Mouse (Mus musculus): ENCODE measurements around the gene 2900011O08Rik.
"Not testable (repeated sequence)": the region's sequence is repeated elsewhere in the genome, so short reads cannot be mapped to it uniquely, and the experiment has no call there.

Gene 2900011O08Rik

DNA sequence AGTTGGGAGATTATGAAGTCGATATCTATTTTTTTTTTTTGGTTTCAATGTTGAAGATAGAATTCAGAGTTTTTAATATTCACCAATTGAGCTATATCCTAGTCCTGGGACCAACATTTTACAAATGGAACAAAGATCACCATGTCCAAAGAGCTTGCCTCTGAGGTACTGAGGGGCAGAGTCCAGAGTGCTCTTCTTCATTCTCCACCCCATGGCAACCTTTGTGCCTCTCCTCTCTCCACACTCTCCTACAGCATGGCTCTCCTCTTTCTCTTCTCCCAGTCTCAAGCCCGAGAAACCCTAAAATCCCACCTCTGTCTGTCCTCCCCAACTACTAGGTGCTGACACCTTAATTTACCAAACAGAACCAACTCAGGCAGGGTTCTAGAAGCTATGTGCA is 18.3 kb downstream of the 2900011O08Rik start:
- DNase-seq (ENCODE audit: low spot score), result no peak

DNA sequence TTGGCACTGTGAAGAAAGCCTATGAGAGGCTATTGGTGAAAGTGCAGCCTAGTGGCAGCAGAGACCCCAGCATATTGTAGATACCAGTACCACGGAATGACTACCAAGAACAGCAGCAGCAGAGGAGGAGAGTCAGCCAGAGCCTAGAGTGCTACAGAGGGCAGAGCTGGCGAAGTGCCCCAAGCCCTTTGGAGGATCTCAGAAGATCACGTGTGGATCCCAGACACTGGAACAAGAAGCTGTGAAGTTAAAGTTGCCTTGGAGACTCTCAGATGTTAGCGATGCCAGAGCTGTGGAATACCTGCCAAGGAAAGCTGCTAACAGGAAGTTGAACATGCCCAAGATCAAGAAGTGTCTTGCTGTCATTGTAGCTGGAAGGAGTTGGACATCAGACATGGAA is 18.9 kb downstream of the 2900011O08Rik start:
- DNase-seq (ENCODE audit: low spot score), result no peak

DNA sequence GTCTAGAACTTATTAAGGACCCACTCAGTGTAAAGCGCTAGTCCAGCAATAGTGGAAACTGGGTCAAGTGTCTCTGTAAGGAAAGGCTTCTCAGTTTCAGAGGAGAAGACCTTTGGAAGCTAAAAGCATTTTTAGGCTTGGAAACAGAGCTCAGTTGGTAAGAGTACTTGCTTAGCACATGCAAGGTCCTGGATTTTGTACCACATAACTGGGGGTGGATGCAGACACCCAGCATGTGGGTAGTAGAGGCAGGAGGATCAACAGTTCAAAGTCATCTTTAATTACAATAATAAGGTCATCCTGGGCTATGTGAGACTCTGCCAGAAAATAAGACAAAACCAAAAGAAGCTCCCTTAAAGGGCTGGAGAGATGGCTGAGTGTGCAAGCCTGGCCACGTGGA is 21.7 kb downstream of the 2900011O08Rik start:
- no peak for DNase-seq (ENCODE audit: low spot score)

DNA sequence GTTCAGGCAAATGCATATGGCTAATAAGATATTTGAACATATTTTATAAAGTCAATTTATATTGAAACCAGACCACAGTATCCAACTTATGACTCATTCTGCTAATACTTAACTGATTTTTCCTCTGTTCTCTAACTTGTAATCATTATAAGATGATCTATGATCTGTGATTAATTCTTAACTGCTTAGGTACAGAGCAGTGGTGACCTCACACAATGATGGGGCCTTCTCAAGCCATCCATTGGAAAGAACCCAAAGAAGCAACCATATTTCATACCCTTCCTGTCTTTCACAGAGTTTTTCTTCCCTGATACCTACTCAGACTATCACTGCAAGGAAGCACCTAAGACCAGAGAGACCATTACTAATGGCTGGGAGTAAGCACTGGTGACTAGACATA is 22.3 kb downstream of the 2900011O08Rik start:
- no peak for DNase-seq (ENCODE audit: low spot score)

DNA sequence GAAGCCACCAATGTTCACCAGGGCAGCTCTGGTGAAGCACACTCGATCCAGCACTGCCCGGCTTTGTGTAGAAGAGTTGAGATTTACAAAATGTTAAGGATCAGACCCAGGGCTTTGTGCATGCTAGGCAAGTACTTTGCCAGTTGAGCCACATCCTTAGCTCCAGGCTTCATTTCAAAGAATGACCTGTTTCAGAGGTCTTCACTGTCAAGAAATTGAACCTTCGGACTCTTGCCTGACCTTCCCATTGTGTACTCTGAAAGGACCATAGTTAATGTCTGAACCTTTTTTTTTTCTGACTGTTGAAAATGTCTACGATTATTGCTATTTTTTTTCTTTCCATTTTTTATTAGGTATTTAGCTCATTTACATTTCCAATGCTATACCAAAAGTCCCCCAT is 23.6 kb downstream of the 2900011O08Rik start:
- no peak for DNase-seq (ENCODE audit: low spot score)

DNA sequence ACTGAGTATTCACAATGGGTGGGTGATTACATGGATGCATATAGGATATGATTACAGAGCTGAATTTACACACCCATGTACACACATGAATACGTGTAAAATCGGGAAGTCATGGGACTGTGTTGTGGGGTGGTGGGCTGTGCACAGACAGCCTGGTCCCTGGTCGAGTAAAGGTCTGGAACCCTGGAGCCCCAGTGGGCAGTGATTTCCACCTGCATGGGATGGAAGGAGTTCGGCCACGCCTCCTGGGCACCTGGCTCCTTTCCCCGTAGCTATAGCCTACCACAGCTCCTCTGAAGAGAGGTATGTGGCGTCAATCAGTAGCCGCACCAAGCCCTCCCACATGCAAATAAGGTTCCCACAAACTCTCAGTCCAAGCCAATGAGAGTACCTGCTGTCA is 30.9 kb downstream of the 2900011O08Rik start:
- no peak for DNase-seq (ENCODE audit: low spot score)

DNA sequence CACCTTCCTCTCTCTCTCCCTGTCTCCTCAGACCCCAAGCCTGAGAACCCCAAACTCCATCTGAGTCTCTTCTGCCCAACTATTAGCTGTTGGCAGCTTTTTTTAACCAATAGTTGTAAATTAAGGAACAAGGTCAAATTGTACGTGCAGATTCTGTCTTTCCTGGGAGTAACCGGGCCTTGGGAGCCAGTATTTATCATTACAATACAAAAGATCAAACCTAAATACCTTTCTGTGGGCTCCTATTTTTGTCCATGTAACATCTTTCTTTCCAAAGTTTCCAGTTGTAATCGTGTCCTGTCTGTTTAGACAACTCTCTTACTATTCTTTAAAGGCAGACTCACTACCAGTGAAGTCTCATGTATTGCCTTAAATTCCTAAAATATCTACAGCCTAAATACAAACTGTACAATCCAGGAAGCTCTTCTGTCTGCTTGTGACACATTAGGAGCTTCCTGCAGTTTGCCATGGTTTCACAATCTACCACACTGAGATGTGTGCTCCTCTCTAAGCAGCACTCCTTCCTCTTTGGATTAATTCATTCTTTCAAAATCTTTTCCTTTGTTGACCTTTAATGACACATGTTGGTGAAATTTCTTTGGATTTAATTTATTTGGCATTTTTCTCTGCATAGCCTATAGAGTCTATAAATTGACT is 34.9 kb downstream of the 2900011O08Rik start:
- no peak for DNase-seq (ENCODE audit: low spot score)

DNA sequence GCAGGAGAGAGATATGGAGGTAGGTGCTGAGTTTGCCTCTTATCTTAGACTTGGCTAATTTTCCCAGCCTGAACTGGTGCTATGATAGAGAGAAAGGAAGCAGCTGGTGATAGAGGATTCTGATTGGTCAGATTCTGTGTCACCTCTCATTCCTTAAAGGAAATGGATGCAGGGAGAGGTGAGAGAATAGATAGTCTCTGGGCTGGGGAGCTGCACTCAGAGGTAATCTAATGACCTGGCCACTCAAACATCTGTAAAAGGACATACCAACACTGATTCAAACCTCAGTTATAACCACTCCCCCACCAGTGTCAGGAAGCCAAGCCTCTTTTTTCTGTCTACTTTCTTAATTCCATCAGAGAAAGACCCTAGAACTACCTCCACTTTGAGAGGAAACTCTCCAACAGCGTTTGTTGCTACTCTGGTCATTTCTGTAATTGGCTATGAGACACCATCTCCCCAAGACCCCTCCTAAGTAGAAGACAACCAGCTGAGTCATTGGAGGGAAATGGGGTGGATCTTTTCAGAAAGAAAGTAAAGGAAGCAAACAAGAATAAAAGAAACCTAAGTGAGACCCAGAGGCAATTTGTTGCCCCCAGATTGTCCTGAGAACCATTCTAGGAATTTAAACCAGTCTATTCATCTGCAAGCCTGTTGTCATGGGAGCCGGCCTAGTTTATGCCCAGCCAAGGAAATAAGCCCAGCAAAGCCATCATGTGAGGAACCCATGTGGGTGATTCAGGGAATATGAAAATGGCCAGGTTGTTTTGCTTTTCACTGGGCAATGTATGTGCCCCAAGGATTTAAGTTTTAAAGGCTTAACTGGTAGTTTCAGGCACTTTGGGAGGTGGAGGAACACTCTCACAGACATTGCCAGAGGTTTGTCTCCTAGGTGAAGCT is 38.9 kb downstream of the 2900011O08Rik start:
- DNase-seq (ENCODE audit: low spot score), result no peak

DNA sequence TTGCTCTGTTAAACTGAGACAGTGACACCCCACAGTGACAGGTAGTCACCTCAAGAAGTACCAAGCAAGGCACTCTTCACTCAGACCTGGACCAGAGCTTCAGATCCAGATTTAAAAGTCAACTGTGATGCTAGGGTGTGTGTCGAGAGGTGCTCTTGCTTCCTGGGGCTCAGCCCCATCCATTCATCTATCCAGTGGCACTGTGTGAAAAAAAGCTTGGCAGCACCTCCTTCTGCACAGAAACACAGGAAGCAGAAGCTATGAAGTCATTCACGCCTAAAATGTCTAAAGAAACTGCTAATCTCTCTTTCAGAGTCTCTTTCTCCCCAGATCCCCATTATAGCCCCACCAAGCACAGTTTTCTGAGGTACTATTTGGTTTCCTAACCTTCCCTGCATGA is 42.7 kb downstream of the 2900011O08Rik start:
- DNase-seq (ENCODE audit: low spot score), result no peak

DNA sequence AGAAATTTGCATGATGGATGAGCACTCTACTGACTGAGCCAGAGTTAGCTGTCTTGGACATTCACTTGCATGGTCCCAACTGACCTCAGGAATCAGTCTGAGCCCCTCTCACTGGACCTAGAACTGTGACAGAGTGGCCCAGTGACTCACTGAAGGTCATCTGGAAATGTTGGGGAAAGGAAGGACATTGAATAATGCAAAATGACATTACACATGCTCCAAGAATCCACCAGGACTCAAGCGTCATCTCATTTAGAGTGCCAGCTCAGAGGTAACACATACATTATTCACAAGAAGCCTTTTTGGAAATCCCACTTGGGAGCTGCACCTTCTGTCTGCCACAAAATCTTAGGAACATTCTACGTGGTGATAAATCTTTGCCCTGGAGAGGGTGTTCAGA is 43.4 kb downstream of the 2900011O08Rik start:
- DNase-seq (ENCODE audit: low spot score), result no peak

DNA sequence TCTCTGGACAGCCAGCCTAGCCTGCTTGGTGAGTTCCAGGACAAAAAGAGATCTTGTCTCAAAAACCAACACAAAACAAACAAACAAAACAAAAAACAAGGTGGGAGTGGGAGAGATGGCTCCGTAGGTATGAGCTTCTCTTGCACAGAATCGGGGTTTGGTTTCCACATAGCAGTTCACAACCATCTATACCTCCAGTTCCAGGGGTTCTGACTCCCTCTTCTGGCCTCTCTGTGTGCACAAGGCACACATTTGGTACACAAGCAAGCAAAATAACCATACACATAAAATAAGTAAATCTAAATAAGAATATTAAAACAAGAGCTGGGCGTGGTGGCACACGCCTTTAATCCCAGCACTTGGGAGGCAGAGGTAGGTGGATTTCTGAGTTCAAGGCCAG is 44.2 kb downstream of the 2900011O08Rik start:
- no peak for DNase-seq (ENCODE audit: low spot score)

DNA sequence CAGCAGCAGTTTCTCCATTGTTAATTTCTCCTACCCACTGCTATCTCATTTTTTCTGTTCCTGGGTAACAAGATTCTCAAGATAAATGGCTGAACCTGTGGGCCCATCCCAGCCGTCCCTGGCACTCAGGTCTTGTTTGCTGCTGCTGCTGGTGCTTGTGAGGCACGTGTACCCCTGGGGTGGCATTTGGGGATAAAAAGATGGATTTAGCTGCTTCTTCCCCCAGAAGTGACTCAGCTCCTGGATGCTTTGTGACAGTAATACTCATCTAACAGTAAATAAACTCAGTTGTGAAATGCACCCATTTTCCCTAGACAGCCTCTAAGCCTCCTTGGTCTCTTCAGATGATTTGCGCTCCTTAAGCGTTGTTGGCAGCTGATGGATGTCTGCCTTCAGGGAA is 46.7 kb downstream of the 2900011O08Rik start:
- DNase-seq (ENCODE audit: low spot score), result no peak

DNA sequence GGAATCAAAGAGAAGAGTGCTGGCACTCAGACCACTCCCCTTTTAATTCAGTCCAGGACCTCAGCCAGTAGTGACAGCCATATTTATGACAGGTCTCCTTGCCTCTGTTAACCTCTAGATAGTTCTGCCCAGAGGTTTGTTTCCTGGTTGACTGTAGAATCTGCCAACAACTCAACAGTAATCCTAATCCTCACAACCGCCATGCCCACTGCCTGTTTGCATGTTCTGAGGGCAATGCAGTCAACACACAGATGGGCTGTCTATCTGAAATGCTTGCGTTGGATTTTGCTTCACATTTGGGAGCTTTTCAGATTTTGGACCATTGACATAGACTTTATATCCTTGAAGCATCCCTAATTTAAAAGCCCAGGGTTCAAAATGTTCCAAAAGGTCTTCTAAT is 56.0 kb downstream of the 2900011O08Rik start:
- no peak for DNase-seq (ENCODE audit: low spot score)

DNA sequence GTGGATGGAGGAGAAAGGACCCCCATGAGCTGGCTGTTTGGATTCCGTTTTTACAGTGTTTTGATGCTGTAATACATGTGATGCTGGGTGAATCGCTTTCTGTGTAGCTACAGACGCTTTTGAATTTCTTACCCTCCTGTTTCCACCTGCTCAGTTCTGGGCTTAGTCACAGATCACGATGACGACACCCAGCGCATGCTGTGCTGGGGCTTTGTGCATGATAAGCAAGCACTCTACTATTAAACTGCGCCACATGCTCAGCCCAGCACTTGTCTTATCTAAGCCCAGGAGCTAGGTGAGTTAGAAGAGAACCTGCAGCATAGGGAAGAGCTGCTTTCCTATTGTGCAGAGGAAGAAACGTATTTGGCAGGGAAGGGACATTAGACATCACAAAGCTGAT is 58.3 kb downstream of the 2900011O08Rik start:
- DNase-seq (ENCODE audit: low spot score), result no peak

DNA sequence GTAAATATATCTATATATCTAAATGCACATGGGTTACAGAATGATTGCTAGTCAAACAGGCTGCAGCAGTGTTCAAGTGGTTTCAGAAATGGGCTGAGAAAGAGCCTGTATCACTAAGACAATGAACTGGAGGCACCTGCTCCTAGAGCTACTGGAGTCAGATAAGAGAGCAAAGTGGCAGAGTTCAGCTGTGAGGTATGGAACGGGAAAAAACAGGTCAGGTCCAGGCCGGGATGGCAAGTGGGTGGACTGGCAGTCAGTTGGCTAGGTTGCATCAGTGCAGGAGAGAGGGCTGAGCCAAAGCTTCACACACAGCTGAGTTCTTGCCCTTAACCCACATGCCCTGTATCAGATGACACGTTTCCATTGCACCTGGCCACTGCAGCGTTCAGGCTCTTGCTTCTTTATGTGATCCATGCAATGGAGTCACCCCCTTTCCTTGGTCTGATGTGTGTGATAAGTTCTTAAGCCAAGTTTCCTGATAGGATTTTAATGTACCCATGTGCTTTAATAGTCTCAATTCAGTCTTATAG is 59.9 kb downstream of the 2900011O08Rik start:
- DNase-seq (ENCODE audit: low spot score), result no peak

DNA sequence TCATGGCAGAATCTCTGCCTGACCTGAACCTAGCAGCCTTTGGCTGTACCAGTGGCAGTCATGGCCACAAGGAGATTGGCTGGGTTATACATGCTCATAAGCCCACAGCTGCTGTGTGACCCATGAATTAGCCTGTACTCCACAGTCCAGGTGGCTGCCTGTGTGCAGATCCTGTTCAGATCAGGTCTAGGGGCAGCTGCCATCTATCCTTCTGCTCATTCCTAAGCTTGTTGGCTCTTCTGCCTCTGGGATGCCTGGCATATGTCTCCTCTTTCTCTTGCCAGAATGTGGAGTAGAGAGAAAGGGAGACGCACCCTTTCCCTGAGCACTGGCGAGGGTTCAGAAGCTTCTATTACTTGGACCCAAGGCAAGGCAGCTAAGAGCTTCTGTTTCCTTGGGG is 65.8 kb downstream of the 2900011O08Rik start:
- DNase-seq (ENCODE audit: low spot score), result no peak

DNA sequence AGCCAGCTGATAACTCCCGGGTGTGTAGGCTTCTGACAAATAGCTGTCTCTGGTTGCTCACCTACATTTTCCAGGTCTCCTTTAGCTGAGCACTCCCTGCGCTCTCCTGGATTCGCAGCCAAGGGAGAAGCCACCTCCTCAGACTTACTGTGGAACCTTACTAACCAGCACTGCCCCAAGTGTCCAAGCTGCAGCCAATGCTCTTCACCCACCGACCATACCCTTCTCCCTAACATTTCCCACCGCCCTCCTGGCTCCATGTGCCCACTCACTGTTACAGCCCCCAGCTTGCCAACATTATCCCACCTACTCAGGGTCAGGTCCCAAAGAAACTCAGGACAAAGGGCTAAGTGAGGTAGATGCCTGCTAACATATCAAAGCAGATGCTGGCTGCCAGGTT is 66.7 kb downstream of the 2900011O08Rik start:
- no peak for DNase-seq (ENCODE audit: low spot score)

DNA sequence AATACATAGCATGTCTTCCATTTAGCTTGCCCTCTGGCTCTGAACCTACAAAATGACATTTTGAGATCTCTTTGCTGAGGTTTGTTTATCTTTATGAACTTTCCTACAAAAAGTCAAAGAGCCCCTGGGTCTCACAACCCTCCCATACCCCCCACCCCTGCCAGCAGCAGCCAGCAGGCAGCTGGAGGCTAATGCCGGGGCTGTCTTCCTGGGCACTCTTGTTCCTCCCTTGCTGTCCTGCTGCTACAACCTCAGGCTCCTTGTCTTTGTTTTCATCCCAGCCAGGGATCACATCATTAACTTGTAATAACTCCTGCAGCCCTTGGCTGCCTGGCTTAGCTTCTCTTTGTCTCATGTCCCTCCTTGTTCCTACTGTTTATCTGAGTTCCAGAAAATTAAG is 68.9 kb downstream of the 2900011O08Rik start:
- DNase-seq (ENCODE audit: low spot score), result no peak

DNA sequence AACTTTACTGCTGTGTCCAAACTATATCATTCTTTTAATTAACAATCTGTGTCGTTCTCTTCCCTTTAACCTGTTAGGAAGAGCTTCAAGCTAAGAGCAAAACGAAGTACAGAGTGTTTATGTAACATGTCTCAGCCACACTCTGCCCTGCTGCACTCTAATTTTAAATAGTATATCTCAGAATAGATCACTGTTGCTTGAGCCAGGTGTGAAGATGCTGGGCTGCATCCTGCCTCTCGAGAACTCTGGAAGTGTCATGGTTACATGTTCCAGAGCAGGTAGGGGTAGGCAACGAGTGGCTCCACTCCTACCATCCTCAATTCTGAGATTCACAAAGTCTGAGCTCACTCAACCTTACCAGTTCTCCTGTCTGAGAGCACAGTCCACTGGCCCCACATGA is 70.3 kb downstream of the 2900011O08Rik start:
- no peak for DNase-seq (ENCODE audit: low spot score)

DNA sequence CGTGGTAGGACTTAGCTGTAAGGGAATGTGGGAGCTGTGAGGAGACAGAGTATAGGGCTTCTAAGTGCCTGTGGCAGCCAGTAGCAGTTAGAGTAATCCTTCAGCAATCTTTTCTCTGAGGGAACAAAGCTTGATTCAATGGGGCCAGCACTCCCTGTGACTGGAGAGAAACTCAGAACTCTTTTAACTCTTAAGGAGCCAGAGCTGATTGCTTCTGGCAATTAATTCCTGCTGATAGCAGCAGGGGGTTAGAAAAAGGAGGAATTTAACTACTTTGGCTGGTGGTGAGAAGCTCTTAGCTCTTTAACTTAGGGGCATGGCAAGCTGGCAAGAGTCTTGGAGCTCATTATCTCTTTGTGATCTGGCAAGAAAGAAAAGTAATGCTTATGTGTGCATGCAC is 72.1 kb downstream of the 2900011O08Rik start:
- no peak for DNase-seq (ENCODE audit: low spot score)

DNA sequence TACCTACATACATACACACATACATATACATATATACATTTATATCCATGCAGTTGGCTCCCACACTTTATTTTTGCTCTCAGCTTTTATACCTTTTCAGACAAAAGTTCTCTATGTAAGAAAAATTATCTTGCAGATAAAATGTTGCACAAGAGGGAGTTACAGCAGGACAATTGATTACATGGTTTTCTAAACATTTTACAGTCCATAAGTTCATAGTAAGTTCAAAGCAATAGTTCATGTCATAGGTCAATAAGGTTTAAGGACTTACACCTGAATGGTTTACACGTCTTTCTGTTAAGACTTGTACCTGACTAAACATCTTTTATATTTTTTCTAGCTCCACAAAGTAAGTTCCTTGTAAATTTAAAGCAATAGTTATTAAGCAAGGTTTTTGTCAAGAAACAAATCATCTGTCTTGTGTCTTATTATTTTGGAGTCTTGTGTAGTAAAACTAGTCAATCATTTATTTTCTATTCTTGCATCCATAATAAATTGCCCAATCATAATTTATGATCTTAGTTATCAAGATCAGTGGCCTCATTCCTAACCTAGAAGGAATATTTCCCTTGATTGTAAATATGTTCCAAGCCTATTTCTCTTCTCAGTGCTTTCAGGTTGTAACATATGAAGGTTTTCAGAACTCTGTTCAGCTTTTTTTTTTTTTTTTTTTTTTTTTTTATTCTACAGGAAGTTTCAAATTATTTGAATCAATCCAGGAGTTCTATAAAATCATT is 72.9 kb downstream of the 2900011O08Rik start:
- DNase-seq (ENCODE audit: low spot score), result no peak

DNA sequence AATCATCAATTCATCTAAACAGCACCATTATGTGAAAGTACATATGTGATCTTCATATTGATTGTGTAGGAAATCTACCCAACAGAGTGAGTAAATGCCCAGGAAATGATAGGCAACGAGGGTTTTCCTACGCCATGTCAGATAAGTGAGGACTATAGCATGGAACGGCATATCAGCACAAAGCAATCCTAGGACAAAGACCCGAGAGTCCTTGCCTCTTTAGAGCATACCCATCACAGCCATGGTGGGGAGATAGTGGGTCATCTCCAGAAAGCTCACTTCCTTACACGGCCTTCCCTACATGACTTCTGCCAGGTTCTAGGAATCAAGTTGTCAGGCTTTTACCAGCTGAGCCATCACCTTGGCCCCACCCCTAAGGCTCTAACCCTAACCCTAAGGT is 73.5 kb downstream of the 2900011O08Rik start:
- no peak for DNase-seq (ENCODE audit: low spot score)

DNA sequence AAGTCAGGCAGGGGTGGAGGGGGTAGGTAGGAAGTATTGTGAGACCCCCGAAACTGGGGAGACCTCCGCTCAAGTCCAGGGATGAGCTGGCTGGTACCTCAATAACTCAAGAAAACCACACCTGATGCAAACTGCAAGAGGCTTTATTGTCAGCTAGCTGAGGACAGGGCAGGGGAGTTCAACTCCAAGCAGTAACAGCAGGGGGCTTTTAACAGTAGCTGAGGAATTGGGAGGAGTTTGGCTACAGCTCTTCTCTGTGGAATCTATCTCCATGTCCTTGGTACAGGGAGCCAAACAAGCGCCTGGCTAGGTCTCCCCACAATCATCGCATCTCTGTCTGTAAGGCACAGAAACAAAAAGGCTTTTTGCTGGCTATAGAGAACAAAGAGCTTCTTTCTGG is 80.2 kb downstream of the 2900011O08Rik start:
- not testable (repeated sequence) for DNase-seq (ENCODE audit: low spot score)

All from urinary bladder, postnatal 25 days (tissue).